Mouse (Mus musculus) left cerebral cortex, postnatal 14 days (tissue): ENCODE measurements at regions not wholly inside any gene's neighbourhood (a gene's known extent, or its start where the extent isn't known, plus 50 kb on each side); places are given as distances from the start of the nearest gene placed in this dataset.

Experiments
- DNase-seq, 2 experiments: peaks; one replicate each; pipeline ENCODE4 v3.0.0; 2021 to 2022; ENCODE audit warnings: low spot score in 2 of 2, mixed read lengths in 1 of 2
- intact Hi-C: fragments of 180-260 bp; cut with DNase I; formaldehyde crosslinking; loops from one replicate; pipeline ENCODE4 v1.15.1; 2025

- DNase-seq: no peak
- intact Hi-C loops: no loop called here
Measured at GRCm38 (mm10) chr16:71622664-71623063, 685.4 kb upstream of the Robo1 start.

- DNase-seq: no peak
- intact Hi-C loops: no loop called here
Measured at GRCm38 (mm10) chr16:71640361-71640760, 667.7 kb upstream of the Robo1 start.

DNA sequence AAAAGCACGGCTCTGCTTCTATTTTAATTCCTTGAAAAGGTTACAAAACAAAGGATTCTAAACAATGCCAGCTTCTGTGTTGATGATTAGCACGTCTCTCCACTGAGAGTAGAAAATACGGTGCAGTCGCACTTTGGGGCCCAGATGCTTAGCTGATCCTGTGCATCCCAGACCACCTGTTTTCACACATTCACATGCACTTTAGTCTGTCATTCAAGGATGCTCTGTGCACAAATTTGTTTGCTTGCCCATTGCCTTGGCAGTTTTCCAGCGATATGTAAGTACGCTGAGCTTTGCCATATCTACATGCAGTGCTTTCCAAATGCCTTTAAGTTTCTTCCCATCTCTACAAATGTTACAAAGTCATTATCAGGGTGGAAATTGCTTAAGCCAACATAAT lies 664.9 kb upstream of the Robo1 start:
- DNase-seq: no peak
- intact Hi-C loops: no loop called here

DNA sequence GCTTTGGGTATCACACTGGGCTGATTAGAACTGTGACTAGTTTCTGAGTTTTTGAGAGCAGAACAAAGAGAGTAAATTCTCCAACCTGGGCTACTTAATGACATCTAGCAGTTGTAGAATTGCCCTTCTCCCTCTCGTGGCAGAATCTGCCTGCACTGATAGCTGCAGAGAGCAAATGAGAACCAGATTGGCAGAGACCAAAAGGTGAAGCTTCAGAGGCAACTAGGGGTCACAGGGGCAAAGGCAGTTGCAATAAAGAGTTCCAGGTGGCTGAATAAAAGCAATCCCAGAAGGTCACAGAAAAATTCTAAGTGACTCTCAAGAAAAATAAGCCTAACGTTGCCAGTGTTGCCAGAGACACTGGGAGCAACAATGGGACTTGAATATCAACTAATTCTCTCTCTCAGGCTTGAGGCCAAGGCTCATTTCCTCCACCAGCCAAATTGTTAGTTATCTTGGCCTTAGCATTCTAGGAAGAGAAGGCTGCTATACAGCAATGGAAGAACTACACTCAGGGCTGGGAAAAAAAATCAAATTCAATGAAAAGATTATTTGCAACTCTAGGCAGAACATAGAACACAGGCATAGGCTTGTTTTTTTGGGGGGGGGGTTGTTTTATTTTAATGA lies 629.9 kb upstream of the Robo1 start:
- intact Hi-C loops: no loop called here
- peak in 1 of 2 experiments; percentile 2 for DNase-seq

- intact Hi-C loops: no loop called here
- no peak for DNase-seq
Measured at GRCm38 (mm10) chr16:71693464-71693863, 614.6 kb upstream of the Robo1 start.

DNA sequence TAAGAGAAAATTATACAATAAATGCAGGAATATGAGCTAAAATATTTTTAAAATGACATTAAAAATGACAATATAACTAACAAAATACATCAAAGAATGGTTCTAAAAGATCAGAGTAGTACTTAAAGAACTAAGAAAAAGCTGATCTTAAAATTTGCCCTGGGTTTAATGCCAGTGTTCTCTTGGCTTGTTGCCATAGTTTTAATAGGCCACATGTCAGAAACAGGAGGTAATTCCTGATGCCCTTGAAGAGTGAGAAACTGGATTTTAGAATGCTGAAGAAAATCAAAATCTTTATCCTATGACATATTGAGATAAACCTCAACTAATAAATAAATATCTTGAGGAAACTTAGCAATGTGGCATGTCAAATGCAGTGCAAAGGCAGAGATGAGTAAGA lies 602.3 kb upstream of the Robo1 start:
- intact Hi-C loops: no loop called here
- DNase-seq: no peak

DNA sequence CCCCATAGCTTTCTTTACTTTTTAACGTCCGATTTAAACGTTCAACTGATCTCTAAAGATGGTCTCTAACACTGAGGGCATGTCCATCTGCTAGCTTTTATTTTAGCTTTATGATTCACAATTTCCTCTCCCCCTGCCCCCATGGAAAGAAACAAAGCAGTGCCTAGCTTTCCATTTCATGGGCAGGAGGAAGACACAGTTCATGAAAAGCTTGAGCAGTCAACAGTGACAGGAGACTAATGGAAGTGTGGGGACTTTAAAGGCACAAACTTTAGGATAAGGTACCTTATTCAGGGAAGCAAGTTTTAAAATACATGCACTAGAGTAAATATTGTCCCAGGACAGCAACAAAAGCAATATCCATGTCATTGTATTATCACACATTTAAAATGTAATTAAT lies 598.4 kb upstream of the Robo1 start:
- no peak for DNase-seq
- intact Hi-C loops: no loop called here

DNA sequence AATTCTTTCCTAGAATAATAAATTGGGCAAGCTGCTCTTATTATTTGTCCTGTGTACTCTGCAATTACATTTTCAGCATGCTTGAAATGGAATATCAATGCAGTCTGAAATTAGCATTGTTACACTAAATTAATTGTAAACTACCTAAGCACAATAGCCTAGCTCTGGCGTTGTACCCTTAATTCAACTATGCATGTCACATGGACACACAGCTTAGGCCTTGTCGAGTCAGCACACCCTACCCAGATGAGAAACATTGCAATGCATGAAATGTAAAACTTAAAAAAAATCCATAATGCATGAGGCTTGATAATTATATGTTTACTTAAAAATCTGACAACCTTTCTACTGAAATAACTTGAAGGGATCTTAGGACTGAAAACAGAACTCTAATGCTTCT lies 596.2 kb upstream of the Robo1 start:
- no peak for DNase-seq
- intact Hi-C loops: no loop called here

DNA sequence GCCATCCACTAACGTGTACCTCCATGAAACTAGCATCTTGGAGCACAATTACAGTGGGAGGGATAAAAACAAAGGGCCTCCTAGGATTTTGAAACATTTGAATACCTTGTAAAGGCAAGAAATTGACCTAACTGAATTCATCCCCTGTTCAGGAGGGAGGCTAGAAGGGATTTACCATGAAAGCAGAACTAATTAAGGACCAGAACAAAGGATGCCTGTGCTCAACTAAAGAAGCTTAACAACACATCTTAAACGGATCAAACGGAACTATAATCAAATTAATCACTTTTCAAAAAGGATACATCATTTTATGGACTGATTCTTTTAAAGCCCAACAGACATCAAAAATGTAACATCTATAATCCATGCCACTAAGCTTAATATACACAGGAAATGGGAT lies 590.9 kb upstream of the Robo1 start:
- intact Hi-C loops: no loop called here
- no peak for DNase-seq

DNA sequence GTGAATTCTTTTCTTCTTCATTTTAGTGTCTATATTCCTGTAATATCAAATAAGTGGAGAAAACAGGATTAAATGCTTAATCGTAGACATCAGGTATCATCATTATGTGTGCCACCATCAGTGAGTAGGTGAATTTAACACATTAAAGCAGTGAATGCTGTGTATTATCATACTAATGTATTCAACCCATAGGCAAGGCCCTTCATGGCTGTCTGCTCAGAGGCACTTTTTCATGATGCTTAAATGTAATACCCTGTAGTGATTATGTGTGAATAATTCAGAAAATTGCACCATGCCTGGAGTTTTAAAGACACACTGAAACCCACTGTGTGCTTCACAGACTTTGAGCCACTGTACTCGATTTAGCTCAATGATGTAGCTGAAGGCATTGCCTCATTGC lies 583.2 kb upstream of the Robo1 start:
- DNase-seq: no peak
- intact Hi-C loops: no loop called here

- intact Hi-C loops: no loop called here
- DNase-seq: no peak
Measured at GRCm38 (mm10) chr16:71737941-71738340, 570.2 kb upstream of the Robo1 start.

DNA sequence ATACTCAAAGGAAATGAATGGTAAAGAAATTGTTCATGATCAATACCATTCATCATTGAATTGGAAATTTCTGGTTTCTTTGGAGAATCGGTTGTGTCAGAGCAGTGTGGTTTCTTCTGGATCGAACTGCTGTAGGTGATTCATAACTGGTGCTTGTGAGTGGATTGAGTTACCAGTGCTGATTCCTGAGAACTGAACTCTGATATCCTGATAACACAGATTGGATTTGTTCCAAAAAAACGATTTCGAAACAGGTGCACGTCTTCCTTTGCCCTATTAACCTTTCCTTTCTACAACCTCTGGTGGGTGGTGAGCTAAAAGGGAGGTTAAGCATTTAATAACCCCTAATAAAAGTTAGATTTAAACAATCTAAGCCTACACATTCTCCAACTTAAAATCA lies 569.0 kb upstream of the Robo1 start:
- intact Hi-C loops: no loop called here
- no peak for DNase-seq

- no peak for DNase-seq
- intact Hi-C loops: no loop called here
Measured at GRCm38 (mm10) chr16:71780945-71781344, 527.2 kb upstream of the Robo1 start.

GRCm38 (mm10) chr16:71812840-71813239 lies 495.3 kb upstream of the Robo1 start:
- no peak for DNase-seq
- intact Hi-C loops: no loop called here

GRCm38 (mm10) chr16:71835325-71835724 lies 472.8 kb upstream of the Robo1 start:
- intact Hi-C loops: no loop called here
- no peak for DNase-seq

DNA sequence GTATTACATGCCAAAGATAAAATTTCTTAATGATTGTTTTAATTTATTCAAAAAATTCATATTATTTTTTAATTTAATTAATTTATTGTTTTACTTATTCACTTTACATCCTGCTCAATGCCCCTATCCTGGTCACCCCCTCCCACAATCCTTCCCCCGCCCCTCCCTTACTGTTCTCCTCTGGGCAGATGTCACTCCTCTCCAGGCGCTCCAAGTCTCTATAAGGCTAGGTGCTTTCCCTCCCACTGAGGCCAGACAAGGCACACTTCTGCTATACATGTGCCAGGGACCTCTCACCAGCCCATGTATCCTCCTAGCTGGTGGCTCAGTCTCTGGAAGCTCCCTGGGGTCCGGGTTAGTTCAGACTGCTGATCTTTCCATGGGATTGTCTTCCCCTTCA lies 458.0 kb upstream of the Robo1 start:
- intact Hi-C loops: no loop called here
- no peak for DNase-seq

- intact Hi-C loops: no loop called here
- no peak for DNase-seq
Measured at GRCm38 (mm10) chr16:71851590-71852190, 456.4 kb upstream of the Robo1 start.

GRCm38 (mm10) chr16:71857877-71858276 lies 450.2 kb upstream of the Robo1 start:
- DNase-seq: no peak
- intact Hi-C loops: no loop called here

DNA sequence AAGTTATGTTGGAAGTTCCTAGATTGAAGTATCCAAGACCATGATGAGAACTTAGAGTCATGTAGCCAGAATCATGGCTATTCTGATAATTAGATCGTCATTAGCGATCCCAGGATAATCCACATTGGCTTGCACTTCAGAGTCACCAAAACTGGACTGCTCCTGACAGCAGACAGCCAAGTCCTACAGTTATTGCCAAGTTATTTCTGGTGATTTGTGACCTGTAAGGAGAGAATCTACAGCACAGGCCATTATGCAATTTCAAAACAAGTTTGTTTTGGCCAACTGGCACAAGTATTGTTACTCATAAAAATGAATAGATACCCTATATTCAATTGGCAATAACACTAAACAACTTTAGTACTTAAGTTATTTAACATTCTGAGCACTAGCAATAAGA lies 447.9 kb upstream of the Robo1 start:
- no peak for DNase-seq
- intact Hi-C loops: no loop called here

GRCm38 (mm10) chr16:71885701-71886100 lies 422.4 kb upstream of the Robo1 start:
- intact Hi-C loops: no loop called here
- no peak for DNase-seq

DNA sequence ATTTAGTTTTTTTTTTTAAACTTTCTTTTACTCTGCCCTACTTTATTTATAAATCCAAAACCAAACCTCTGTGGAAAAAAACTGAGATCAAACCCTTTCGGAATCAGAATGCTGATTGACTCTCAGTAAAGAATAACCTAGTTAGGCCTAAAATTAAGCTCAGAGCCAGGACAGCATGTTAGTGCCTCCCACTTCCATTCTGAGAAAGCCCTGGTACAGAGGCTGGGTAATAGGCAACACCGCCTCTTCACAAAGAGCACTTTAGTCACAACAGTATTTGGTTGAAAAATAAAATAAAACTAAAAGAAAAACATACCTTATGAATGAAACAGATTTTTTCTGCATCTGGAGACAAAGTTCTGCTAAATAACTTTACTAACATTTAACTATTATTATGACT lies 418.4 kb upstream of the Robo1 start:
- intact Hi-C loops: no loop called here
- no peak for DNase-seq

DNA sequence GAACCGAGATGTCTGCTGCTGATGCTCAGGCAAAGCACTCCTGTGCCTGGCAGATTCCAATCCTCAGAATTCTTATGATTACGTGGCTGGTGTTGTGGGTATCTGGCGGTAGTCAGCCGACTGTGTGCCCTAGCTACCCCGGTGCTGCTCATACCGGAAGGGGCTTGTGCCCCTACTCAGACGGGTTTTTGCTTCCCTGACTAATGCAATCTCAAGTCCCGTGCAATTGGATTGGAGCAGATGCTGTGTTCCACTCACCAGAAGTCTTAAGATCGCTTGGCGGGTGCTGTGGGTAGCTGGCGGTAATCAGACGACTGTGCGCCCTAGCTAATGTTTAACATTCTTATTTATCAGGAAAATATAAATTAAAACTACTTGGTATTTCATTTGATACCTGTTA lies 385.0 kb upstream of the Robo1 start:
- DNase-seq: no peak
- intact Hi-C loops: no loop called here
